Mouse (Mus musculus): ENCODE results near the gene Chmp5.

Gene Chmp5

GRCm38 (mm10) chr4:41013351-41013750 lies 65.1 kb downstream of the Chmp5 start:
- DNase-seq (ENCODE audit: low spot score in 2 of 2), result no peak

Data from natural killer cell, adult 2 months (primary cell).